Mouse (Mus musculus): ENCODE results near the gene Lhx8. TPM values are rescaled to one million over a fixed set of nuclear protein-coding genes. Genes with fewer than 3 reads are reported as not detected.

The Lhx8 gene
- total and polyA plus RNA-seq, 2 experiments = not detected

- DNase-seq (ENCODE audit: extremely low read depth, low read depth, low spot score) = no peak
- Histone ChIP-seq H3K36me3 (ENCODE audit: control insufficient read depth, insufficient read depth, low read length) (no peaks in the 10 kb centered on the region), H3K27me3 (ENCODE audit: control insufficient read depth, insufficient read depth, low read length) (no peaks in the 10 kb centered on the region; the same call in 1 of the 2 replicates), H3K4me3 (ENCODE audit: insufficient read depth, low read depth, low read length) (no peak overlapping the region), H3K27ac (replicated peaks; ENCODE audit: insufficient read depth, low read depth, low read length) (no peak overlapping the region), H3K79me2 (ENCODE audit: control insufficient read depth, insufficient read depth, low read length) (no peaks in the 10 kb centered on the region), H3K9ac (ENCODE audit: low read depth, low read length) (no peak overlapping the region), H3K4me1 (ENCODE audit: control insufficient read depth, insufficient read depth, low read length) (no peaks in the 10 kb centered on the region)
- WGBS = 68% methylated on average over 3 of the region's 3 CpGs
- TF ChIP-seq POLR2A (IDR thresholded peaks at IDR 0.05; ENCODE audit: extremely low read depth, insufficient read depth, low read length) (no peak), CTCF (IDR thresholded peaks at IDR 0.05; ENCODE audit: low read depth, low read length) (no peak)
Observed at GRCm38 (mm10) chr3:154284260-154284659, 46.2 kb downstream of the Lhx8 start.

DNA sequence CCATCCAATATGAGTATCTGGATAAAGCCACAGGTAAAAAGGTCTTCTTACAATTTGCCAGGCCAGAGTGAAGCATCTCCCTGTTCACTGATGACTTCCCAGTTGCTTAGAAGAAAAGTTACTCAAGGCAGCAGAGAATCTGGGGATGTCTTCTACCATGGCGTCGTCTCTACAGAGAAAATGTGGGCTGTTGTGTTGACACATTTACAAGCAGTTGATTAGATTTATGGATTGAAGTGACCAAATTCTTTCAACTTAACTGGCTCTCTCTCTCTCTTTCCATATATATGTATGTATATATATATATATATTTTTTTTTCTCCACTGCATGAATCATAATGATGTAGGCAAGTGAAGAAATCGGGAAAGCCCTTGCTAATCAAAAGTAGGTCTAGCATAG, 55.8 kb downstream of the Lhx8 start:
- TF ChIP-seq POLR2A (IDR thresholded peaks at IDR 0.05; ENCODE audit: extremely low read depth, insufficient read depth, low read length) (no peak), CTCF (IDR thresholded peaks at IDR 0.05; ENCODE audit: low read depth, low read length) (no peak)
- 83% methylated on average over 3 of the region's 3 CpGs for WGBS

GRCm38 (mm10) chr3:154269757-154270366, 60.6 kb downstream of the Lhx8 start:
- no peaks in the 10 kb centered on the region for H3K4me1 ChIP-seq (ENCODE audit: control insufficient read depth, insufficient read depth, low read length)
- H3K27ac ChIP-seq (replicated peaks; ENCODE audit: insufficient read depth, low read depth, low read length) = no peak overlapping the region
- no peaks in the 10 kb centered on the region for H3K79me2 ChIP-seq (ENCODE audit: control insufficient read depth, insufficient read depth, low read length)
- 16% methylated on average over 19 of the region's 19 CpGs for WGBS
- no peaks in the 10 kb centered on the region for H3K36me3 ChIP-seq (ENCODE audit: control insufficient read depth, insufficient read depth, low read length)
- DNase-seq (ENCODE audit: extremely low read depth, low read depth, low spot score) = peak; percentile 30
- H3K4me3 ChIP-seq (ENCODE audit: insufficient read depth, low read depth, low read length) = no peak overlapping the region
- H3K9ac ChIP-seq (ENCODE audit: low read depth, low read length) = no peak overlapping the region
- TF ChIP-seq CTCF (IDR thresholded peaks at IDR 0.05; ENCODE audit: low read depth, low read length) = peak; percentile 100
- no peak for TF ChIP-seq POLR2A (IDR thresholded peaks at IDR 0.05; ENCODE audit: extremely low read depth, insufficient read depth, low read length)
- H3K27me3 ChIP-seq (ENCODE audit: control insufficient read depth, insufficient read depth, low read length) = no peaks in the 10 kb centered on the region

More for the DNA sequence above, 55.8 kb downstream of the Lhx8 start:
- Histone ChIP-seq H3K27me3 (ENCODE audit: control insufficient read depth, insufficient read depth, low read length) (no peaks in the 10 kb centered on the region), H3K9ac (ENCODE audit: low read depth, low read length) (no peak overlapping the region), H3K4me3 (ENCODE audit: insufficient read depth, low read depth, low read length) (no peak overlapping the region), H3K36me3 (ENCODE audit: control insufficient read depth, insufficient read depth, low read length) (no peaks in the 10 kb centered on the region), H3K79me2 (ENCODE audit: control insufficient read depth, insufficient read depth, low read length) (no peaks in the 10 kb centered on the region), H3K4me1 (ENCODE audit: control insufficient read depth, insufficient read depth, low read length) (no peaks in the 10 kb centered on the region), H3K27ac (replicated peaks; ENCODE audit: insufficient read depth, low read depth, low read length) (no peak overlapping the region)
- DNase-seq (ENCODE audit: extremely low read depth, low read depth, low spot score) = no peak

- Histone ChIP-seq H3K27me3 (ENCODE audit: control insufficient read depth, insufficient read depth, low read length) (no peaks in the 10 kb centered on the region), H3K27ac (replicated peaks; ENCODE audit: insufficient read depth, low read depth, low read length) (no peak overlapping the region), H3K36me3 (ENCODE audit: control insufficient read depth, insufficient read depth, low read length) (no peaks in the 10 kb centered on the region), H3K4me3 (ENCODE audit: insufficient read depth, low read depth, low read length) (no peak overlapping the region), H3K79me2 (ENCODE audit: control insufficient read depth, insufficient read depth, low read length) (no peaks in the 10 kb centered on the region), H3K9ac (ENCODE audit: low read depth, low read length) (no peak overlapping the region), H3K4me1 (ENCODE audit: control insufficient read depth, insufficient read depth, low read length) (no peaks in the 10 kb centered on the region)
- no peak for DNase-seq (ENCODE audit: extremely low read depth, low read depth, low spot score)
- TF ChIP-seq CTCF (IDR thresholded peaks at IDR 0.05; ENCODE audit: low read depth, low read length) (no peak), POLR2A (IDR thresholded peaks at IDR 0.05; ENCODE audit: extremely low read depth, insufficient read depth, low read length) (no peak)
- 54% methylated on average over 9 of the region's 9 CpGs for WGBS
Observed at GRCm38 (mm10) chr3:154268313-154268712, 62.1 kb downstream of the Lhx8 start.

- no peaks in the 10 kb centered on the region for H3K79me2 ChIP-seq (ENCODE audit: control insufficient read depth, insufficient read depth, low read length)
- H3K36me3 ChIP-seq (ENCODE audit: control insufficient read depth, insufficient read depth, low read length) = no peaks in the 10 kb centered on the region
- no peak for DNase-seq (ENCODE audit: extremely low read depth, low read depth, low spot score)
- TF ChIP-seq POLR2A (IDR thresholded peaks at IDR 0.05; ENCODE audit: extremely low read depth, insufficient read depth, low read length) (no peak), CTCF (IDR thresholded peaks at IDR 0.05; ENCODE audit: low read depth, low read length) (no peak)
- no peak overlapping the region for H3K9ac ChIP-seq (ENCODE audit: low read depth, low read length)
- no peak overlapping the region for H3K27ac ChIP-seq (replicated peaks; ENCODE audit: insufficient read depth, low read depth, low read length)
- H3K4me1 ChIP-seq (ENCODE audit: control insufficient read depth, insufficient read depth, low read length) = no peaks in the 10 kb centered on the region
- H3K4me3 ChIP-seq (ENCODE audit: insufficient read depth, low read depth, low read length) = no peak overlapping the region
- no peaks in the 10 kb centered on the region for H3K27me3 ChIP-seq (ENCODE audit: control insufficient read depth, insufficient read depth, low read length)
Observed at GRCm38 (mm10) chr3:154257312-154257711, 73.1 kb downstream of the Lhx8 start.

Measured in liver, adult 2 months (tissue).